Mouse (Mus musculus): ENCODE measurements at regions not wholly inside any gene's neighbourhood (a gene's known extent, or its start where the extent isn't known, plus 50 kb on each side); places are given as distances from the start of the nearest gene placed in this dataset.

DNA sequence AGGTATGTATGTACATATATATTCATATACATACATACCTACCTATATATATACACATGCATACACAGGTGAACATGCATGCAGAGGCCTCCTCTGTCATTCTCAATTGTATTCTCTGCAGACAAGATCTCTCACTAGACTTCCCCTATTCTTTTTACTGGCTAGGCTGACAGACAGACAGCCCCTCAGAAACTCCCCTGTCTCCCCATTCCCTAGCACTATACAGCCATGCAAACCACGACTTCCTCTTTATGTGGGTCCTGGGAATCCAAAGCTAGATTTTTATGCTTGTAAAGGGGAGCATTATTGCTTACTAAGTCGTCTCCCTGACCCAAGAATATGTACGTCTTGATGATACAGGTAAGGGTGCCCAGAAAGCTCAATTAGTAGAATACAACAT, 86.9 kb downstream of the Fam124b start:
- 78% methylated on average over 3 of the region's 3 CpGs for WGBS
- no peak for TF ChIP-seq CTCF (IDR thresholded peaks at IDR 0.05)
- DNase-seq (ENCODE audit: low spot score) (no peak), ATAC-seq (ENCODE audit: low FRiP score) (no peak)
- Histone ChIP-seq H3K4me3 (ENCODE audit: low read depth, low read length) (no peak overlapping the region), H3K9me3 (ENCODE audit: low read length) (no peaks in the 10 kb centered on the region), H3K27me3 (ENCODE audit: insufficient read depth, low read length) (no peaks in the 10 kb centered on the region), H3K9ac (replicated peaks; ENCODE audit: low read length, poor library complexity, severe bottlenecking) (no peak overlapping the region), H3K4me1 (ENCODE audit: insufficient read depth, low read length) (no peaks in the 10 kb centered on the region), H3K36me3 (ENCODE audit: insufficient read depth, low read length) (no peaks in the 10 kb centered on the region), H3K27ac (ENCODE audit: low read depth, low read length) (no peak overlapping the region), H3K4me2 (ENCODE audit: low read depth, low read length, poor library complexity, severe bottlenecking) (no peak overlapping the region)

DNA sequence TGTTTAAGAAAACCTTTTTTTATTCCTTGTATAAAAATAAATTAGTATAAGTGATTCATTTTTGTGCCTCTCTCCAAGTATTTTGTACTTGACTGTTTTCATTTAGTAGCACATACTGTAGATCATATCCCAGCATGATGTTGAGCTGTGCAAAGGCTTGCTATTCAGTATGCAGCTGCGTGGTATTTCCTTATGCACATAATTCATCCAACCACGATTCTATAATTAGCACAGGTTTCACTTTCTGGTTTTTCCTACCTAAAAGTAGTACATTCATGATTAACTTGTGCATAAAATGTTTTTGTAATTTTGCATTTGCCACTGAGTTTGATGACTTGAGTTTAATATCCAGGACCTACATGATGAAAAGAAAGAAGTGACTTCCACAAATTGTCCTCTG, 94.3 kb downstream of the Fam124b start:
- ATAC-seq (ENCODE audit: low FRiP score) = no peak
- 86% methylated on average over 2 of the region's 2 CpGs for WGBS
- Histone ChIP-seq H3K4me2 (ENCODE audit: low read depth, low read length, poor library complexity, severe bottlenecking) (no peak overlapping the region), H3K9me3 (ENCODE audit: low read length) (no peaks in the 10 kb centered on the region), H3K4me3 (ENCODE audit: low read depth, low read length) (no peak overlapping the region), H3K27ac (ENCODE audit: low read depth, low read length) (no peak overlapping the region), H3K36me3 (ENCODE audit: insufficient read depth, low read length) (no peaks in the 10 kb centered on the region), H3K4me1 (ENCODE audit: insufficient read depth, low read length) (no peaks in the 10 kb centered on the region), H3K27me3 (ENCODE audit: insufficient read depth, low read length) (no peaks in the 10 kb centered on the region), H3K9ac (replicated peaks; ENCODE audit: low read length, poor library complexity, severe bottlenecking) (no peak overlapping the region)
- DNase-seq (ENCODE audit: low spot score) = no peak
- TF ChIP-seq CTCF (IDR thresholded peaks at IDR 0.05) = no peak

DNA sequence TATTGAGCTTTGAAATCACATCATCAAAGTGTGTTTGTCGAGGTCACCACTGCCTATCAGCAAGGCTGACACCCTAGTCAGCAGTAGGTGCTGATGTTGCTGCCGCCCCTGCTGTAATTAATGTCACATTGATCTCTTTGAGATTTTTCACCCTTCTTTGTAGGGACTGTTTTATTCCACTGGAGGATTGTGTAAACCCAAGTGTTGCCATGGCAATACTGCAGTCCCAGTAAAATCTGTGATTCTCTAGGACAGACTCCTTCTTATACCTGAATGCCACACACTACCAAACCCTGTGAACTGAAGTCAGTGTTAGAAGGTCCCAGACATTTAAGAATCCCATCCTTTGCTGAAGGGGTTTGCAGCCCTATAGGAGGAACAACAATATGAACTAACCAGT, 102.4 kb downstream of the Fam124b start:
- H3K4me1 ChIP-seq (ENCODE audit: insufficient read depth, low read length) = no peaks in the 10 kb centered on the region
- no peak for DNase-seq (ENCODE audit: low spot score)
- 37% methylated on average over 2 of the region's 2 CpGs for WGBS
- no peak overlapping the region for H3K9ac ChIP-seq (replicated peaks; ENCODE audit: low read length, poor library complexity, severe bottlenecking)
- no peak overlapping the region for H3K4me2 ChIP-seq (ENCODE audit: low read depth, low read length, poor library complexity, severe bottlenecking)
- TF ChIP-seq CTCF (IDR thresholded peaks at IDR 0.05) = no peak
- H3K36me3 ChIP-seq (ENCODE audit: insufficient read depth, low read length) = no peaks in the 10 kb centered on the region
- no peaks in the 10 kb centered on the region for H3K9me3 ChIP-seq (ENCODE audit: low read length)
- no peak overlapping the region for H3K27ac ChIP-seq (ENCODE audit: low read depth, low read length)
- no peak for ATAC-seq (ENCODE audit: low FRiP score)
- no peak overlapping the region for H3K4me3 ChIP-seq (ENCODE audit: low read depth, low read length)
- H3K27me3 ChIP-seq (ENCODE audit: insufficient read depth, low read length) = no peaks in the 10 kb centered on the region

DNA sequence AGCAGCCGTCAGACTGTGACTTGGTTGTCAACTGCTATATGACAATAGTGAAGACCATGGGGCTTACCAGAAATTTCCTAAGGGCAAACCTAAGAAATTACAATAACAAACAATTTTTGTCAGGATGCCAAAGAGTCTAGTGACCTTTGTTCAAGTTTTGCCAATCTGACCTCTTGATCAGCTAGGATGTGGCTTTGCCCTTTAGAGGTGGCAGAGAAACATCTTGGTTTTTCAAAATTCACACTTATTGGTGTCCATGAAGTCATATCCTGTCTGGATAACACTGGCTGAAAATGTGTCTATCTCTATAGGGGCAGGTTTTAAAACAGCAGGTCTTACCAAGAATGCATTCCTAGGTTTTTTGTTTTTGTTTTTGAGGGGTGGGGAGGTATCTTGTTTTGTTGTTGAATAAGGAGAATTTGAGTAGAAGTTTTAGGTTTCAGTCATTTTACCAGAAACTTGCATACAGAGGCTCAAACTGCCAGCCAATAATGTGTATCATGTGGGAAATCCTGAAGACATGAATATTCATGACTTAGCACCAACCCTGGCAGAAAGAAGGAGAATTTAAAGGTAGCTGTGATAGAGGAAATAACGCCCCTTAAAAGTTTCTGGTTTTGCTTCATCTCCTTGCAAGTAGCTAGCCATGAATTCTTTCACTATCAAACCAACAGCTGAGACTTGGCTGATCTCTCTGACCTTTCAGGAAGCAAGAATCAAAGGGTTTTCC, 110.4 kb downstream of the Fam124b start:
- no peaks in the 10 kb centered on the region for H3K4me1 ChIP-seq (ENCODE audit: insufficient read depth, low read length)
- H3K27me3 ChIP-seq (ENCODE audit: insufficient read depth, low read length) = no peaks in the 10 kb centered on the region
- H3K4me3 ChIP-seq (ENCODE audit: low read depth, low read length) = no peak overlapping the region
- no peaks in the 10 kb centered on the region for H3K36me3 ChIP-seq (ENCODE audit: insufficient read depth, low read length)
- ATAC-seq (ENCODE audit: low FRiP score) (no peak), DNase-seq (ENCODE audit: low spot score) (no peak)
- H3K4me2 ChIP-seq (ENCODE audit: low read depth, low read length, poor library complexity, severe bottlenecking) = no peak overlapping the region
- TF ChIP-seq CTCF (IDR thresholded peaks at IDR 0.05) = no peak
- no peaks in the 10 kb centered on the region for H3K9me3 ChIP-seq (ENCODE audit: low read length)
- 72% methylated on average over 2 of the region's 2 CpGs for WGBS
- no peak overlapping the region for H3K9ac ChIP-seq (replicated peaks; ENCODE audit: low read length, poor library complexity, severe bottlenecking)
- H3K27ac ChIP-seq (ENCODE audit: low read depth, low read length) = no peak overlapping the region

DNA sequence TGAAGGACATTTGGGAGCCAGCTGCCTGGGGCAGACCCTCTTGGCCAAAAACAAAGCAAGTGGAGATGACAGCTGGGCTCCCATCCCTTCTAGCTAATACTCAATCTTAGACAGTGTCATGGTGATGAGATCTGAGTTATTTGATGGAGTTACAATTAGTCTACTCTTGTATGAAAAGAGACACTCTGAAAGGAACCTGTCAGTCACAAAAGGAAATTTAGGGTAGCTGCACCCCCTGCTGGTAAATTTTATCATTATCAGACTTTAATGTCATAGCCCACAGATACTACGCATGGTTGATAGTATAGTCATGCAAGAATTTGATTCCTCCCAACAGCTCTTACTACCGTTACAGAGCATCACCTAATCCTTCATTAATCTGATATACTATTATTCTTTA, 112.0 kb downstream of the Fam124b start:
- Histone ChIP-seq H3K27me3 (ENCODE audit: insufficient read depth, low read length) (no peaks in the 10 kb centered on the region), H3K4me2 (ENCODE audit: low read depth, low read length, poor library complexity, severe bottlenecking) (no peak overlapping the region), H3K9ac (replicated peaks; ENCODE audit: low read length, poor library complexity, severe bottlenecking) (no peak overlapping the region), H3K4me1 (ENCODE audit: insufficient read depth, low read length) (no peaks in the 10 kb centered on the region), H3K4me3 (ENCODE audit: low read depth, low read length) (no peak overlapping the region), H3K36me3 (ENCODE audit: insufficient read depth, low read length) (no peaks in the 10 kb centered on the region), H3K9me3 (ENCODE audit: low read length) (no peaks in the 10 kb centered on the region), H3K27ac (ENCODE audit: low read depth, low read length) (no peak overlapping the region)
- WGBS = 66% methylated on average over 2 of the region's 2 CpGs
- TF ChIP-seq CTCF (IDR thresholded peaks at IDR 0.05) = peak; percentile 69
- DNase-seq (ENCODE audit: low spot score) (peak; percentile 64), ATAC-seq (ENCODE audit: low FRiP score) (no peak)

DNA sequence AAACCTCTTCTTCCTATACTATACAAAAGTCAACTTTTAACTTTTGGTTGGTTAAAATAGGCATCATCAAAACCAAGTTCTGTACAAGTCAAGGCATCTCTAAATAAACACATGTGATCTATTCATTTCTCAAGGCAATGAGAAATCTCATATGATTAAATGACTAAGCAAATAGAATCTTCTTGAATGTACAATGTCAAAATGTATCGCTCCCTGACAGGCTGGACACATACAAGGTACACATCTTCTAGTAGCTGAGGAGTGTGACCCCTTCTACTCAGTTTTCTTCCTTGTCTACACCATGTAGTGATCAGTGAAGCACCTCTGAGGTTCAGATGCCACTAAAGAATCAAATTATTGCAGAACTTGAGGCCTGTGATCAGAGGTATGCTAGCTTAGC, 120.0 kb downstream of the Fam124b start:
- TF ChIP-seq CTCF (IDR thresholded peaks at IDR 0.05) = no peak
- Histone ChIP-seq H3K36me3 (ENCODE audit: insufficient read depth, low read length) (no peaks in the 10 kb centered on the region), H3K9ac (replicated peaks; ENCODE audit: low read length, poor library complexity, severe bottlenecking) (no peak overlapping the region), H3K9me3 (ENCODE audit: low read length) (no peaks in the 10 kb centered on the region), H3K4me1 (ENCODE audit: insufficient read depth, low read length) (no peaks in the 10 kb centered on the region), H3K27me3 (ENCODE audit: insufficient read depth, low read length) (no peaks in the 10 kb centered on the region), H3K4me2 (ENCODE audit: low read depth, low read length, poor library complexity, severe bottlenecking) (no peak overlapping the region), H3K27ac (ENCODE audit: low read depth, low read length) (no peak overlapping the region), H3K4me3 (ENCODE audit: low read depth, low read length) (no peak overlapping the region)
- DNase-seq (ENCODE audit: low spot score) = no peak
- WGBS = 95% methylated on average over 1 of the region's 1 CpGs
- no peak for ATAC-seq (ENCODE audit: low FRiP score)
